Mouse (Mus musculus): ENCODE measurements around the gene Sec14l1. TPM values are rescaled to one million over a fixed set of nuclear protein-coding genes. Genes with fewer than 3 reads are reported as not detected.

Sec14l1 gene
- polyA plus RNA-seq, 1 experiment: 49.2 TPM

- H3K27me3 ChIP-seq (ENCODE audit: control insufficient read depth, insufficient read depth, low read length): no peaks in the 10 kb centered on the region
- WGBS: 66% methylated on average over 12 of the region's 12 CpGs
- no peaks in the 10 kb centered on the region for H3K4me1 ChIP-seq (ENCODE audit: control insufficient read depth, insufficient read depth, insufficient read length, low read length)
- no peak overlapping the region for H3K4me3 ChIP-seq (ENCODE audit: low read depth, low read length)
- H3K36me3 ChIP-seq (ENCODE audit: control insufficient read depth, insufficient read depth, low read length): peaks cover 13% of the 10 kb centered on the region
- H3K27ac ChIP-seq (ENCODE audit: insufficient read depth, low read depth, low read length): peak overlapping the region; percentile 6; the same call in 1 of the 2 replicates
- TF ChIP-seq CTCF (IDR thresholded peaks at IDR 0.05; ENCODE audit: extremely low read depth, insufficient read length, insufficient replicate concordance, low read depth, low read length) (no peak), POLR2A (IDR thresholded peaks at IDR 0.05; ENCODE audit: low read depth, low read length) (no peak)
Measured at GRCm38 (mm10) chr11:117127931-117128548, 13.1 kb downstream of the Sec14l1 start.

GRCm38 (mm10) chr11:117129473-117129872 is 14.5 kb downstream of the Sec14l1 start:
- Histone ChIP-seq H3K36me3 (ENCODE audit: control insufficient read depth, insufficient read depth, low read length) (peaks cover 13% of the 10 kb centered on the region), H3K4me3 (ENCODE audit: low read depth, low read length) (no peak overlapping the region), H3K27ac (ENCODE audit: insufficient read depth, low read depth, low read length) (no peak overlapping the region), H3K4me1 (ENCODE audit: control insufficient read depth, insufficient read depth, insufficient read length, low read length) (no peaks in the 10 kb centered on the region), H3K27me3 (ENCODE audit: control insufficient read depth, insufficient read depth, low read length) (no peaks in the 10 kb centered on the region)
- no peak for TF ChIP-seq CTCF (IDR thresholded peaks at IDR 0.05; ENCODE audit: extremely low read depth, insufficient read length, insufficient replicate concordance, low read depth, low read length)
- TF ChIP-seq POLR2A (IDR thresholded peaks at IDR 0.05; ENCODE audit: low read depth, low read length): no peak
- WGBS: 77% methylated on average over 11 of the region's 11 CpGs

- no peak overlapping the region for H3K4me3 ChIP-seq (ENCODE audit: low read depth, low read length)
- TF ChIP-seq CTCF (IDR thresholded peaks at IDR 0.05; ENCODE audit: extremely low read depth, insufficient read length, insufficient replicate concordance, low read depth, low read length): no peak
- no peak for TF ChIP-seq POLR2A (IDR thresholded peaks at IDR 0.05; ENCODE audit: low read depth, low read length)
- no peaks in the 10 kb centered on the region for H3K27me3 ChIP-seq (ENCODE audit: control insufficient read depth, insufficient read depth, low read length)
- 92% methylated on average over 8 of the region's 8 CpGs for WGBS
- H3K27ac ChIP-seq (ENCODE audit: insufficient read depth, low read depth, low read length): no peak overlapping the region; the same call in 1 of the 2 replicates
- H3K36me3 ChIP-seq (ENCODE audit: control insufficient read depth, insufficient read depth, low read length): peaks cover 15% of the 10 kb centered on the region
- H3K4me1 ChIP-seq (ENCODE audit: control insufficient read depth, insufficient read depth, insufficient read length, low read length): peaks cover 4% of the 10 kb centered on the region; the same call in 1 of the 2 replicates
Measured at GRCm38 (mm10) chr11:117130068-117130467, 15.1 kb downstream of the Sec14l1 start.

- Histone ChIP-seq H3K27me3 (ENCODE audit: control insufficient read depth, insufficient read depth, low read length) (no peaks in the 10 kb centered on the region), H3K27ac (ENCODE audit: insufficient read depth, low read depth, low read length) (no peak overlapping the region), H3K4me1 (ENCODE audit: control insufficient read depth, insufficient read depth, insufficient read length, low read length) (peaks cover 9% of the 10 kb centered on the region), H3K4me3 (ENCODE audit: low read depth, low read length) (no peak overlapping the region), H3K36me3 (ENCODE audit: control insufficient read depth, insufficient read depth, low read length) (peaks cover 13% of the 10 kb centered on the region)
- WGBS: 74% methylated on average over 5 of the region's 5 CpGs
- TF ChIP-seq POLR2A (IDR thresholded peaks at IDR 0.05; ENCODE audit: low read depth, low read length): no peak
- no peak for TF ChIP-seq CTCF (IDR thresholded peaks at IDR 0.05; ENCODE audit: extremely low read depth, insufficient read length, insufficient replicate concordance, low read depth, low read length)
Measured at GRCm38 (mm10) chr11:117130888-117131287, 15.9 kb downstream of the Sec14l1 start.

GRCm38 (mm10) chr11:117131450-117131849 is 16.5 kb downstream of the Sec14l1 start:
- WGBS: 95% methylated on average over 10 of the region's 10 CpGs
- TF ChIP-seq POLR2A (IDR thresholded peaks at IDR 0.05; ENCODE audit: low read depth, low read length): no peak
- no peak for TF ChIP-seq CTCF (IDR thresholded peaks at IDR 0.05; ENCODE audit: extremely low read depth, insufficient read length, insufficient replicate concordance, low read depth, low read length)
- H3K27ac ChIP-seq (ENCODE audit: insufficient read depth, low read depth, low read length): no peak overlapping the region
- no peak overlapping the region for H3K4me3 ChIP-seq (ENCODE audit: low read depth, low read length)
- peaks cover 13% of the 10 kb centered on the region for H3K4me1 ChIP-seq (ENCODE audit: control insufficient read depth, insufficient read depth, insufficient read length, low read length)
- no peaks in the 10 kb centered on the region for H3K27me3 ChIP-seq (ENCODE audit: control insufficient read depth, insufficient read depth, low read length)
- H3K36me3 ChIP-seq (ENCODE audit: control insufficient read depth, insufficient read depth, low read length): peaks cover 12% of the 10 kb centered on the region

- Histone ChIP-seq H3K4me3 (ENCODE audit: low read depth, low read length) (no peak overlapping the region), H3K4me1 (ENCODE audit: control insufficient read depth, insufficient read depth, insufficient read length, low read length) (peaks cover 32% of the 10 kb centered on the region), H3K36me3 (ENCODE audit: control insufficient read depth, insufficient read depth, low read length) (peaks cover 6% of the 10 kb centered on the region; the same call in 1 of the 2 replicates), H3K27ac (ENCODE audit: insufficient read depth, low read depth, low read length) (0 out of 2 replicates have a peak overlapping the region, but pooled peaks have one; percentile 3), H3K27me3 (ENCODE audit: control insufficient read depth, insufficient read depth, low read length) (no peaks in the 10 kb centered on the region)
- TF ChIP-seq CTCF (IDR thresholded peaks at IDR 0.05; ENCODE audit: extremely low read depth, insufficient read length, insufficient replicate concordance, low read depth, low read length) (no peak), POLR2A (IDR thresholded peaks at IDR 0.05; ENCODE audit: low read depth, low read length) (no peak)
- WGBS: 81% methylated on average over 23 of the region's 23 CpGs
Measured at GRCm38 (mm10) chr11:117134776-117135387, 19.9 kb downstream of the Sec14l1 start.
